Comparison of ENCODE assay signal across 12 mouse cellular contexts in the genomic region with DNA sequence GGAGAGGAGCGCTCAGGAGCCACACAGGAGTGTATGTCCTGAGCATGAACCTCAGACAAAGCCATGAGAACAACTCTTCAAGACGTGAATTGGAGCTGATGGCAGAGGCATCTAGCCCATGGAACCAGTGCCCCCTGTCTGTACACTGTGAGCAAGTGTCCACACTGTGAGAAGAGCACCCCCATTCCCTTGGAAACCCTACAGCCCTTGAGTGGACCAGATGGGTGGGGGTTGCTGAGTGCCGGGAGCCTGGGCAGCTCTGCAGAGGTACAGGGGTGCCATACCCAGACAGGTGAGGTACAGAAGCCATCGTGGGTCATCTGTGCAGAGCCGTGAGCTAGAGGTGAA. TPM values are rescaled to one million over a fixed set of nuclear protein-coding genes. Genes with fewer than 3 reads are reported as not detected.
DNase-seq lines count a peak whose midpoint lies in the region; ATAC-seq and TF ChIP-seq lines count a peak whose summit lies in the region.
"Had no signal": no experiment of that assay in that cellular context is flagged by ENCODE, and none has a peak within 500 bp of the region (broad histone marks: within the 10 kb centered on the region; RNA-seq: fewer than 3 reads in every experiment).

No protein-coding gene starts in this region.

- no peak overlapping the region for H3K4me2 ChIP-seq in heart, postnatal 0 days (ENCODE audit: low read depth, low read length)
- H3K4me2 ChIP-seq in forebrain, embryonic 12.5 days, result no peak overlapping the region
- no peak overlapping the region for H3K4me2 ChIP-seq in limb, embryonic 15.5 days
- H3K4me2 ChIP-seq: liver, embryonic 15.5 days had no signal

- H3K36me3 ChIP-seq in heart, postnatal 0 days (replicated peaks; ENCODE audit: control insufficient read depth, insufficient read depth, low read length), result no peaks in the 10 kb centered on the region
- H3K36me3 ChIP-seq in forebrain, embryonic 12.5 days (replicated peaks), result no peaks in the 10 kb centered on the region
- no peaks in the 10 kb centered on the region for H3K36me3 ChIP-seq in limb, embryonic 15.5 days
- H3K36me3 ChIP-seq: liver, embryonic 15.5 days had no signal

- POLR2A ChIA-PET in Patski (lab: Charles Lee), result interaction anchor here (1.0 to 2.5 kb wide), 3 partner anchors 9 to 14 kb away, joined by 3 to 20 read pairs (median 5); no protein-coding TSS in a partner anchor

- 61% methylated on average over 5 of the region's 5 CpGs for WGBS in heart, postnatal 0 days
- 72% methylated on average over 5 of the region's 5 CpGs for WGBS in forebrain, embryonic 12.5 days
- 66% methylated on average over 5 of the region's 5 CpGs for WGBS in limb, embryonic 15.5 days

- CTCF ChIA-PET in Patski (lab: Charles Lee), result interaction anchor here (0.8 to 3.8 kb wide), 5 partner anchors 8 to 20 kb away, joined by 3 to 11 read pairs (median 8); partner anchors contain the start of gene Smarcd3

- no peak for TF ChIP-seq EP300 in heart, postnatal 0 days (IDR thresholded peaks at IDR 0.05; ENCODE audit: low read depth)

- H3K4me3 ChIP-seq in heart, postnatal 0 days (ENCODE audit: low read depth, low read length), result no peak overlapping the region
- H3K4me3 ChIP-seq in forebrain, embryonic 12.5 days (replicated peaks), result no peak overlapping the region
- no peak overlapping the region for H3K4me3 ChIP-seq in limb, embryonic 15.5 days
- H3K4me3 ChIP-seq: liver, embryonic 15.5 days had no signal

- H3K27ac ChIP-seq in heart, postnatal 0 days (ENCODE audit: low read depth), result no peak overlapping the region
- peak overlapping the region; percentile 70 for H3K27ac ChIP-seq in forebrain, embryonic 12.5 days
- H3K27ac ChIP-seq in limb, embryonic 15.5 days, result no peak overlapping the region
- H3K27ac ChIP-seq: liver, embryonic 15.5 days had no signal

- H3K27me3 ChIP-seq in heart, postnatal 0 days (ENCODE audit: control insufficient read depth, insufficient read depth, low read length), result no peaks in the 10 kb centered on the region
- no peaks in the 10 kb centered on the region for H3K27me3 ChIP-seq in Patski
- H3K27me3 ChIP-seq in forebrain, embryonic 12.5 days, result no peaks in the 10 kb centered on the region
- no peaks in the 10 kb centered on the region for H3K27me3 ChIP-seq in limb, embryonic 15.5 days

- peak; percentile 28; the same call in 1 of the 2 replicates for TF ChIP-seq CTCF in heart, postnatal 0 days (IDR thresholded peaks at IDR 0.05; ENCODE audit: low read depth)
- no peak for TF ChIP-seq CTCF in Patski (IDR thresholded peaks at IDR 0.05)

- peak; percentile 14; the same call in 1 of the 2 replicates for ATAC-seq in heart, postnatal 0 days (ENCODE audit: insufficient read depth, low read depth)
- peak; percentile 2 for ATAC-seq in Patski
- ATAC-seq in forebrain, embryonic 12.5 days (ENCODE audit: low FRiP score), result no peak
- 0 out of 2 replicates have a peak, but pooled peaks have one; percentile 11 for ATAC-seq in limb, embryonic 15.5 days (ENCODE audit: insufficient number of reproducible peaks, low FRiP score, low TSS enrichment, low read depth)

- in situ Hi-C loops in Patski (cut with MboI; ENCODE audit: low pct_unique_long_range_greater_than_20kb), result no loop called here

- H3K9me3 ChIP-seq in heart, postnatal 0 days (replicated peaks; ENCODE audit: control insufficient read depth, low read length), result no peaks in the 10 kb centered on the region
- no peaks in the 10 kb centered on the region for H3K9me3 ChIP-seq in forebrain, embryonic 12.5 days
- no peaks in the 10 kb centered on the region for H3K9me3 ChIP-seq in limb, embryonic 15.5 days
- H3K9me3 ChIP-seq: liver, embryonic 15.5 days had no signal

- H3K9ac ChIP-seq in heart, postnatal 0 days (replicated peaks; ENCODE audit: low read depth, low read length), result no peak overlapping the region; the same call in 1 of the 2 replicates
- no peak overlapping the region for H3K9ac ChIP-seq in forebrain, embryonic 12.5 days
- no peak overlapping the region for H3K9ac ChIP-seq in limb, embryonic 15.5 days
- H3K9ac ChIP-seq: liver, embryonic 15.5 days had no signal

- no peak for DNase-seq in heart, postnatal 0 days (ENCODE audit: low spot score)
- no peak for DNase-seq in heart, postnatal 4 days
- DNase-seq in Patski (ENCODE audit: low read depth, low spot score), result no peak
- DNase-seq in frontal cortex, postnatal 36 days (ENCODE audit: low spot score in 2 of 2), result no peak
- DNase-seq in frontal cortex, postnatal 10 days (ENCODE audit: low spot score in 2 of 2), result no peak
- no peak for DNase-seq in left cerebral cortex, adult 9 months (ENCODE audit: low spot score in 2 of 2)
- DNase-seq: layer of hippocampus, postnatal 36 days had no signal

- peaks cover 26% of the 10 kb centered on the region for H3K4me1 ChIP-seq in heart, postnatal 0 days (ENCODE audit: control insufficient read depth, insufficient read depth)
- H3K4me1 ChIP-seq in forebrain, embryonic 12.5 days, result peaks cover 18% of the 10 kb centered on the region
- peaks cover 14% of the 10 kb centered on the region for H3K4me1 ChIP-seq in limb, embryonic 15.5 days
- H3K4me1 ChIP-seq: liver, embryonic 15.5 days had no signal

RNA-seq across cellular contexts. Expression of gene Smarcd3, which starts 11.9 kb away (rescaled TPM):
- total RNA-seq in heart, postnatal 0 days (2014; rRNA removed; ENCODE audit: low replicate concordance), result 79.2 and 98.4 TPM in 2 replicates
- polyA plus RNA-seq in heart, postnatal 0 days (2015; fragmentation: Nextera tagmentation; extraction: Ambion mirVana), result 33.9 and 36.9 TPM in 2 replicates
- 10 to 100 TPM; 89.7 to 96.9 TPM for total RNA-seq in heart, postnatal 4 days (2021)
- 64.3 TPM for polyA plus RNA-seq in Patski (2021)
- polyA plus RNA-seq in forebrain, embryonic 12.5 days (2016; fragmentation: Nextera tagmentation; extraction: Ambion mirVana), result 101 and 113 TPM in 2 replicates
- 32.4 and 37.2 TPM in 2 replicates for polyA plus RNA-seq in limb, embryonic 15.5 days (2015; fragmentation: Nextera tagmentation; extraction: Ambion mirVana)

RNA-seq across cellular contexts. Expression of gene Chpf2, which starts 25.7 kb away (rescaled TPM):
- 34.9 and 64.4 TPM in 2 replicates for total RNA-seq in heart, postnatal 0 days (2014; rRNA removed; ENCODE audit: low replicate concordance)
- polyA plus RNA-seq in heart, postnatal 0 days (2015; fragmentation: Nextera tagmentation; extraction: Ambion mirVana), result 10.5 and 13.2 TPM in 2 replicates
- total RNA-seq in heart, postnatal 4 days (2021), result 10 to 100 TPM; 19.9 to 21.6 TPM
- 52.0 TPM for polyA plus RNA-seq in Patski (2021)
- polyA plus RNA-seq in forebrain, embryonic 12.5 days (2016; fragmentation: Nextera tagmentation; extraction: Ambion mirVana), result 18.7 and 18.8 TPM in 2 replicates
- polyA plus RNA-seq in limb, embryonic 15.5 days (2015; fragmentation: Nextera tagmentation; extraction: Ambion mirVana), result 37.7 and 39.5 TPM in 2 replicates

RNA-seq across cellular contexts. Expression of gene Abcf2, which starts 35.0 kb away (rescaled TPM):
- 53.7 and 56.0 TPM in 2 replicates for total RNA-seq in heart, postnatal 0 days (2014; rRNA removed; ENCODE audit: low replicate concordance)
- 46.0 and 49.6 TPM in 2 replicates for polyA plus RNA-seq in heart, postnatal 0 days (2015; fragmentation: Nextera tagmentation; extraction: Ambion mirVana)
- total RNA-seq in heart, postnatal 4 days (2021), result 10 to 100 TPM; 47.4 to 49.3 TPM
- 110 TPM for polyA plus RNA-seq in Patski (2021)
- polyA plus RNA-seq in forebrain, embryonic 12.5 days (2016; fragmentation: Nextera tagmentation; extraction: Ambion mirVana), result 141 and 142 TPM in 2 replicates
- polyA plus RNA-seq in limb, embryonic 15.5 days (2015; fragmentation: Nextera tagmentation; extraction: Ambion mirVana), result 97.2 and 98.2 TPM in 2 replicates

RNA-seq across cellular contexts. Expression of gene 4931409K22Rik, which starts 55.7 kb away (rescaled TPM):
- not detected in 2 replicates for total RNA-seq in heart, postnatal 0 days (2014; rRNA removed; ENCODE audit: low replicate concordance)
- polyA plus RNA-seq in heart, postnatal 0 days (2015; fragmentation: Nextera tagmentation; extraction: Ambion mirVana), result not detected in 2 replicates
- total RNA-seq in heart, postnatal 4 days (2021), result not detected
- not detected for polyA plus RNA-seq in Patski (2021)
- 0.24 and 0.37 TPM in 2 replicates for polyA plus RNA-seq in forebrain, embryonic 12.5 days (2016; fragmentation: Nextera tagmentation; extraction: Ambion mirVana)
- 0.14 and 0.26 TPM in 2 replicates for polyA plus RNA-seq in limb, embryonic 15.5 days (2015; fragmentation: Nextera tagmentation; extraction: Ambion mirVana)
- total RNA-seq: adrenal gland, adult 8-10 months; heart, adult 18-20 months; layer of hippocampus, postnatal 36 days had no signal
- polyA plus RNA-seq: liver, embryonic 15.5 days had no signal
